Mouse (Mus musculus) testis, adult 2 months (tissue): ENCODE measurements around the gene Iars2.

Experiments
- CTCF ChIP-seq: fragments of 200-500 bp; IDR thresholded peaks from 2 replicates; pipeline ENCODE4 v1.5.1; 2012; ENCODE audit warnings: low read depth, mild to moderate bottlenecking, inconsistent platforms, low read length, moderate library complexity; ENCODE audit not compliant: control insufficient read depth, insufficient read depth, insufficient replicate concordance
- POLR2A ChIP-seq: fragments of 200-500 bp; IDR thresholded peaks from 2 replicates; pipeline ENCODE4 v1.6.1; 2012; ENCODE audit warnings: low read depth, mild to moderate bottlenecking, inconsistent platforms, low read length, moderate library complexity; ENCODE audit not compliant: control insufficient read depth

DNA sequence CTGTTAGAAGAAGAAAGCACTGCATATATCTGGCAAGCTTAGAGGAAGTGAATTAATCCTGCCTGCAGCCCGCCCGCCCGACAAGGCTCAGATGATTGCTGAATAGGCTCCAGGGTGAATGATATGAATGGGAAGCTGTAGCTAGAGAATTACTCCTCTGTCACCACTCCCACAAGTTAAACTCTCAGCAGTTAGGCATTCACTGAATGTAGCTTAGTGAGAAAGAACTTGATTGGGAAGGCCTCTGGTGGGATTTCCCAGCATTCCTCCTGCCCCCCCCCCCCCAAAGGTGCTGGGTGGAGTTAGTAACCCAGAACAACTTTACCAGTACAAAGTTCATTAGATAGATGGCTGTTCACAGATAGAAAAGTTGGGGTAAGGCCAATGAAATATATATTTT, 7.3 kb upstream of the Iars2 start:
- TF ChIP-seq CTCF = no peak
- TF ChIP-seq POLR2A = no peak
